Mouse (Mus musculus): ENCODE data around the gene Gm47995. TPM values are rescaled to one million over a fixed set of nuclear protein-coding genes. Genes with fewer than 3 reads are reported as not detected.

Gm47995 gene
- total RNA-seq (2023), result 0.88 TPM

DNA sequence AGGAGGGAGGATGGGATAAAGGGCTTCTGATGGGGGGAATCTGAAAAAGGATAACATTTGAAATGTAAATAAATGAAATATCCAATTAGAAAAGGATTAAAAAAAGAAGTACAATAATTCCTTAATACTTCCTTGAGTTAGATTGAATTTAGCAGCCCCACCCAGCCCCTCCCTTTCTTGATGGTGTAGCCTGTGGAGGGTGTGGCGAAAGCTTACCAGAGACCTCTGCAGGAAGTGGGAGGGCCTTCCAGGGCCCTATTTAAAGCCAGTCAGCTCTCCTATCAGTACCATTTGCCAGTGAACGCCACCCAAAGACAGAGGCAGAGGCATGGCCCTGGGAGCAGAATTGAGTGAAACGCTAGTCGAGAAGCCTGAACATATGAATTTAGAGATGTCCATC, at the start of gene Gm47995:
Gm47995 (plus strand) TSS at position 329 of the 400 bp plus-strand sequence.

GRCm38 (mm10) chr1:151182266-151182665, 16.0 kb upstream of the Gm47995 start, which contains the start of gene Gm47985:
TSS of gene Gm47985 (plus strand) at chr1:151182537.

GRCm38 (mm10) chr1:151192075-151192474, 6.2 kb upstream of the Gm47995 start, which contains the start of gene Gm8947:
TSS of gene Gm8947 (plus strand) at chr1:151192376.

GRCm38 (mm10) chr1:151203818-151204217, 5.6 kb downstream of the Gm47995 start, which contains the start of gene 3110040M04Rik:
TSS of gene 3110040M04Rik (plus strand) at chr1:151204121.

DNA sequence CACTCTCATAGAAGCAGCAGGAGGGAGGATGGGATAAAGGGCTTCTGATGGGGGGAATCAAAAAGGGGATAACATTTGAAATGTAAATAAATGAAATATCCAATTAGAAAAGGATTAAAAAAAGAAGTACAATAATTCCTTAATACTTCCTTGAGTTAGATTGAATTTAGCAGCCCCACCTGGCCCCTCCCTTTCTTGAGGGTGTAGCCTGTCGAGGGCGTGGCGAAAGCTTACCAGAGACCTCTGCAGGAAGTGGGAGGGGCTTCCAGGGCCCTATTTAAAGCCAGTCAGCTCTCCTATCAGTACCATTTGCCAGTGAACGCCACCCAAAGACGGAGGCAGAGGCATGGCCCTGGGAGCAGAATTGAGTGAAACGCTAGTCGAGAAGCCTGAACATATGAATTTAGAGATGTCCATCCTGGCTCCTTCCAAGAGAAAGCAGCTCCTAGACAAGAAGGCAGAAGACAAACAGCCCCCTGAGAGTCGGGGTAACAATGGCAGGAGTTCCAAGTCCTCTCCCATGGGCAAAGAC, 11.6 kb downstream of the Gm47995 start, which contains the start of gene Gm47996:
Gm47996 (plus strand) TSS at position 308 of the 532 bp plus-strand sequence.

Other genes with a start within 250 kb of the Gm47995 start
- 0.21 TPM for gene Hmcn1, start 205.0 kb upstream of the Gm47995 start, total RNA-seq (2023)
- not detected for gene Gm47985, start 15.9 kb upstream of the Gm47995 start, total RNA-seq (2023)
- gene Gm8947, start 6.1 kb upstream of the Gm47995 start, total RNA-seq (2023), result not detected
- gene 3110040M04Rik, start 5.7 kb downstream of the Gm47995 start, total RNA-seq (2023), result not detected
- gene Gm47996, start 11.7 kb downstream of the Gm47995 start, total RNA-seq (2023), result not detected
- 217 TPM for gene Ivns1abp, start 146.0 kb downstream of the Gm47995 start, total RNA-seq (2023)
- gene Swt1, start 230.0 kb downstream of the Gm47995 start, total RNA-seq (2023), result 51.6 TPM
- 25.4 TPM for gene Trmt1l, start 230.1 kb downstream of the Gm47995 start, total RNA-seq (2023)

Measured in CD4-positive naive resting alpha-beta T cell, adult 76 days (primary cell).